Mouse (Mus musculus) 3T3-L1 (cell line): ENCODE data around the gene Atp2b2.
A peak's percentile ranks its signal among the peaks of the same experiment; 100 is the strongest.

Source experiments
- DNase-seq: peaks from one replicate; pipeline ENCODE4 v3.0.0-alpha.2; 2015; ENCODE audit warnings: low read depth, low spot score

The Atp2b2 gene

DNA sequence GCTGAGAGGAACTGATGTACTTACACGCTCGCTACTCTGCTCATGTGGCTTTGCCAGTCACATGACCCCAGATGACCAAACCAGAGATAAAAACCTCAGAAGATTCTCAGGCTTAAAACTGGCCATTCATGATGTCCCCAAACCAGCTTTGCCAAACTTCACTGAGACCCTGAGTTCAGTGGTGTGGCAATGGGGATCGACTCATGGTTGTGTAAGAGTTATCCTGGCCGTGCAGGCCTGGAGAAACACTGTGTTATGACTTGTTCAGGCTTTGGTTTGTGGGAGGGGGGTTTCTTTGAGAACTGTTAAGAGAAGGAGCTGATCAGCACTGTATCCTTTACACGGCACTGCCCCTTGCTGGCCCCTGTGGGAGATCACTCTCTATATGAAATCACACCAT, 250.0 kb downstream of the Atp2b2 start:
- DNase-seq: no peak

DNA sequence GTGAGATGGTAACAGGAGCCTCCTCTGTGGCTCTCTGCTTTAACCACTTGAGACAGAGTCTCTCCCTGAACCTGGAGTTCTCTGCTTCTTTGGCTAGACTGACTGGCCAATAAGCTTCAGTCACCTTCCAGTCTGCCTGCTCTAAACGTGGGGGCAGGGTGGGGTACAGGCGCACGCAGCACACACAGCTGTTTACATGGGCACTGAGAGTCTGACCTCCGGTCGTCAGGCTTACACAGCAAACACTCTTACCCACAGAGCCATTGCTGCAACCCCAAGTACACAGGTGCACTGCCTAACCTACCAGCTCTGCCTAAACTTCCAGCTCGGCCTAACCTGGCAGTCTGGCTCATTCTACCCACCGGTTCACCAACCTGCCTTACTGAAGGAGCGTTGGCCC, 251.4 kb downstream of the Atp2b2 start:
- no peak for DNase-seq

DNA sequence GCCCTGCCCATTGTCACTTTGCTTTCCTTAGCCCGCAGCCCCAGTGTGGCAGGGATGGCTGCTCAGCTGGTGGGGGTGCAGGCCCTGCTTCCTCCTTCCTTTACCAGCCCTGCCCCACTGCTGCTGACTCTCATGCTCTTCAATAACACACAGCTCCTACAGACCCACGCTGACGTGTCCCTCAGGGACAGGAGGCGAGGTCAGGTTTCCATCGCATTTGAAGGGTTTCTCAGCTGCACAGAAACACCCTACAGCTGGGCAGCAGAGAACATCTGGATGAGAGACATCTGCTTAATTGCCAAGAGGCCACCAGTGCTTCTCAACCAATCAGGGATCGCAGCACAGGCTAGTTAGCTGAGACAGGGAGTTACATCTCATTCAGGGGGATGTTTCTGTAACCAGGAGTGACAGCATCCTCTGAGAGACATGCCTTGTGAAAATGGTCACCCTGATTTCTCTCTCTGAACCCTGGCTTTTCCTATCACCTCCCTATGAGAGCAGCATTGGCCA, 254.9 kb downstream of the Atp2b2 start:
- no peak for DNase-seq

DNA sequence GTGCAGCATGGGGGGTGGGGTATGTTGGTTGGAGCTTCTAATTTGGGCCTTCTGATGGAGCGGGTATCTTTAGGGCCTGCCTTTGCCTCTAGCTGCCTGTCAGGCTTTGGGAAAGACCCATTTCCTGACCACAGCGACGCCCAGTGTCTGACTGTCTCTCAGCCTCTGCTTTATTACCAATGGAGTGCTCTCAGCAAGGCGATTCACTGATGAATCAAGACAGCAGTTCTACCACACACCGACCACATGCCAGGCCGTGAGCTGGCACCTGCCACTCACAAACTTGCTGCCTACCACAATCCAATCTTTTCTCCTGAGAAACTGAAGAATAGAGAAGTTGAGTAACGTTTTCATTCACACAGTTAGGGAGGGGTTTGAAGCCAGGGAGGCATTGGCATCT, 256.8 kb downstream of the Atp2b2 start:
- no peak for DNase-seq

DNA sequence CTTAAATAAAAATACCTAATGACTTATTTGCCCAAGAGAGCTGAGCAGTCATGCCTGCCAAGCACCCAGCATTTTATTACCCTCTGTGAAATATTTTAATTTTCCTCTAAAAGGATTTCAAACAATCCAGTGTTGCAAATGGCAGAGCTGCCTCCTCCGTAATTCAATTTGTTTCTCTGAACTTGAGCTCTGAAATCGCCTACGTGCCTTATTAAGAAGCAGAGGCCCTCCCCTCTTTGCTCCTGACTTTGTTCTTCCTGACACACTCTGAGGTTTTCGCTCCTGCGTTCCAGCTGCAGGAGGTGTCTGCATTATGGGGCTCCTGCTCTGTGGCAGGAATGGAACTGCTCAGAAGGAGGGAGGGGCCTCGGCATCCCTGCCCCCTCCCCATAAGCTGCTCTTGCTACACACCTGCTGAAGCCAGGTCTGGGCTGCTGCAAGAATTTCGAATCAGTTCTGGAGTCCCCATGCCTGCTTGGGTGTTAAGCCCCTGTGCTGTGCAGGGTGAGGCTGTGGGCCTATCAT, 264.1 kb downstream of the Atp2b2 start:
- DNase-seq: no peak

DNA sequence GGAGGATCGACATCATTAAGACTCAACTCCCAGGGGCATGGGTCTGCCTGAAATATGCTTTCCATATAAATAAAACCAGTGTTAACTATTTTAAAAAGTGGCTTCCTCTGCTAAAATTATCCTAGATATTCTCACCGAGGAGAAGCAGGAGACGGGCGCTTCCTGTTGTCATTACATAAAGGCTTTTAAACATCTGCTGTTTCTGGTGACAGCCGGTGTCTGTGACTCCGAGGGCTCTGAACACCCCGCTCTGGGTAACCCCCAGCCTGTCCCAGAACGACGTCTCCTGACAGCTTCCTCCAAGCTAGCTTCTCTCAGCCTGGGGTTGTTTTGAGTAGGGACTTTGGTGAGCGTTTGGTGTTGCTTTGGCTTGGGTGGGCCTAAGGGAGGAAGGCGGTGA, 273.6 kb downstream of the Atp2b2 start:
- no peak for DNase-seq

DNA sequence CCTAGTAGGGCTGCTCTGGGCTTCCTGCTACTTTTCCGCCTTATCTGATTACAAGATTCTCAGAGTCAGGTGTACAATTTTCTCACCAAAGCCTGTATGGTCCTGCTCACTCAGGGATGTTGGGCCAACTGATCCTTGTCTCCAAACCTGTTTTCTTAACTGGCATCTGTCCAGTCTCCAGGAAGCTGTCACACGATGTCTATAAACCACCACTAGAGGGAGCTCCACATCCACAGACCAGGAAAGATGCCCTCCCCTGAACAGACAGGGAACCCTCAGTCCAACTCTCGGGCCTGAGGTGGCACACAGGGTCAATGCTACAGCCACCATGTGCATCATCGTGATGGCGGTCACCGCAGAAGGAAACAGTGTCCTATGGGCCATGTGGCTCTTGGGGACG, 280.8 kb downstream of the Atp2b2 start:
- DNase-seq: peak; percentile 90

DNA sequence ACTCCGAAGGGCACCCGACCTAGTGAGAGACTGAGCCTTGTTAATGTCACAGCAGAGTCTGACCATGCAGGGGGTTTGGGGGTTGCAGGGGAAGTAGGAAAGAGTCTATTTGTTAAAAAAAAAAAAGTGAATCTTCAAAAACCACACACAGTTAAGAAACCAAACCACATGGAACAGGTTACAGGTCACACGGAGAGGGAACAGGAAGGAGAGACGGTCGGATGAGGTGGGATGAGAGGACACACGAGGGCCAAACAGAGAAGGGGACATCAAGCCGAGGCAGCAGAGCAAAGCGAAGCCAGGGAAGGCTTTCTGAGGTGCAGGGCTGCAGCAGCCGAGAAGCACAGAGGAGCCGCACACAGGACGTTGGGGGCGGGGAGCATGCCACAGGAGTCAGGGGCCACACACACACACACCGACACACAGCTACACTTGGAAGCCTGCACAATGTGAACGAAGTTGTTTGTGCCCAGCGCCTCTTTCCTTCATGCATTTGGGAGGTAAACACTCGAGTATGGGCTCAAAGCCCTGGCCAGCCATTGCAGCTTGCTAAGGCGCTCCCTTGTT, 293.2 kb downstream of the Atp2b2 start:
- DNase-seq: no peak

DNA sequence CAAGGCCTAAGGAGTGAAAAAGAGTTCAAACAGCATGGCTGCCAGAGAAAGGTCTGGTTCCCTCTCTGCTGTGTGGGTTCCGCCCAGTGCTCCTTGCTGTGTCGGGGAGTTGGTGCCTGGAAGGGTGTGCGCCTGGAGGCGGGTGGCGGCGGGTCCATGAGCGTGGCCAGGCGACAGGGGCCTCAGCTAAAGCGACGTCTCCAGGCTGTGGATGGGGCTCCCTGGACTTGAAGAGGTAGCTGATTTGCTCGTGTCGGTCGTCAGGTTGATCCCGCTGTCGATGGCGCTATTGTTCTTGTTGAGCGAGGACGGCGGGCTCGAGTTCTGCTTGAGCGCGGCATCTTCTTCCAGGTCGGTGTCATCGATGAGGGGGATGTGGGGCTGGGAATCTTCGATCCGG, 294.1 kb downstream of the Atp2b2 start:
- no peak for DNase-seq

DNA sequence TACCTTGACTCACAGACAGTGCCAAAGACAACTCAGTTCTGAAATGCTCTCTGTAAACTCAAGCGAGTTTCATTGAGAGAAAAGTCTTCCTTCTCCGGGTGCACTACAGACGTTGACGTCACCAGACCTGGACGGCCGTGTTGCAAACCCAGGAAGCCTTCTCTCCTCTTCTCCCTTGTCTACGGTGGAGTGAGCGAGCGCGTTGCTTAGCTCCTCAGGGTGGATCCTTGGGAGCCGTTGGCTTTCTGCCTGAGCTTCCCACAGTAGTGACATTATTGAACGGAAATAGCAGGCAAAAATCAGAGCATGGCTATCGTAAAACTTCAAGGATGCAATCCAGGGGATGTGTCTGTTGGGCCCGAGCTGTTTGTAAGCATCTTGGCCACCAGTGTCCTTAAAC, 295.1 kb downstream of the Atp2b2 start:
- DNase-seq: no peak

DNA sequence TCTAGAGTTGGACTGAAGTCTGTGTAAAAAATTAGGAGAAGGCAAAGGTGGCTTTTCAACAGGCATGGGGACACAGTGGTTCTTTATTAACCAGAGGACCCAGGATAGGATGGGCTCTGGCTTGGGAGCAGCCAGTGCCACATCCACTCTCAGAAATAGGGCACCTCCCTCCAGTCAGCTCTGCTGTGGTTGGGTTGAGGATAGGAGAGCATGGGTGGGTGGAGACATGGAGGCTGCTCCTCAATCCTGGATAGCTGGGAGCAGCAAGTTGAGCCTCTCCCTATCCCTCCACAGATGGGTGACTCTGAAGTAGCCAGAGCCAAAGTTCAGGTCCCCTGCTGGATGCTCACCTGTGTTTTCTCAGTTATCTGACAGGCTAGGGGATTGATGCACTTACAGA, 297.3 kb downstream of the Atp2b2 start:
- DNase-seq: no peak

DNA sequence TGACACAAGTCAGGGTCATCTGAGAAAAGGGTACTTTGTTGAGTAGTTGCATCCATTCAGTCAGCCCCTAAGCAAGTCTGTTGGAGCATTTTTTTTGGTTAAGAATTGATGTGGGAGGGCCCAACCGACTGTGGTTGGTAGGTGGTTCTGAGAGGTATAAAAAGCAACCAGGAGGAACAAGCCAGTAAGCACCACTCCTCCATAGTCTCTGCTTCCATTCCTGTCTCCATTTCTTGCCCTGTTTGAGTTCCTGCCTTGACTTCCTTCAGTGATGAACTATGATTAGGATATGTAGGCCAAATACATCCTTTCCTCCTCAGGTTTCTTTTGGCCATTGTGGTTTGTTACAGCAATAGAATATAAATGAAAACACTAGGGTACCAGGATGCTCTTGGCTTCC, 299.3 kb downstream of the Atp2b2 start:
- DNase-seq: no peak

DNA sequence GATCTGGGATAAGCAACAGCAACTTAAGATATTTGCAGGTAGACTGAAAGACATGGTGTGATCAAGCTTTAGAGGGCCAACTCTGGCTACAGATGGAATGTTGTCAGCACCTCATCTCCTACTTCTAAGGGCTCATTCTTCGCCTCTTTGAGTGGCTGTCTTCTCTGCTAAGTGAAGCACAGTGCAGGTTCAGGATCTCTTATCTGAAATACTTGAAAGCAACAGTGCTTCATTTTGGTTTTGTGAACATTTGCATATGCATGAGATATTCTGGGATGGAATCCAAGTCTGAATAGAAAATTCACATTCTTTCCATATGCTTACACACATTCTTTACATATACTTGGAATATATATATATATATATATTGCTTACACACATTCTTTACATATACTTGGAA, 300.1 kb downstream of the Atp2b2 start:
- no peak for DNase-seq

DNA sequence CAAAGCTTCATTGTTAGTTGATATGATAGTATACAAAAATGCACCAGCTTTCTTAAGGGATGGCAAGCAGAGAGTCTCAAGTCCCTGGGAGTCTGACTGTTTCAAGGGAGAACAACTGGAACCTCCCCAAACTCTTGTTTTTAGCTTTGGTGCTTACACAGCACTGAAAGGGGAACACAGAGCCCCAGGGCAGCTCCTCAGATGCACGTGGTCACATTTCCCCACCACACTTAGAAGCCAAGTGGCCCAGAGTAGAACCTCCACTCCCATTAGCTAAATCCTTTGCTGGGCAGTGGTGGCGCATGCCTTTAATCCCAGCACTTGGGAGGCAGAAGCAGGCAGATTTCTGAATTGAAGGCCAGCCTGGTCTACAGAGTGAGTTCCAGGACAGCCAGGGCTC, 301.0 kb downstream of the Atp2b2 start:
- DNase-seq: no peak

DNA sequence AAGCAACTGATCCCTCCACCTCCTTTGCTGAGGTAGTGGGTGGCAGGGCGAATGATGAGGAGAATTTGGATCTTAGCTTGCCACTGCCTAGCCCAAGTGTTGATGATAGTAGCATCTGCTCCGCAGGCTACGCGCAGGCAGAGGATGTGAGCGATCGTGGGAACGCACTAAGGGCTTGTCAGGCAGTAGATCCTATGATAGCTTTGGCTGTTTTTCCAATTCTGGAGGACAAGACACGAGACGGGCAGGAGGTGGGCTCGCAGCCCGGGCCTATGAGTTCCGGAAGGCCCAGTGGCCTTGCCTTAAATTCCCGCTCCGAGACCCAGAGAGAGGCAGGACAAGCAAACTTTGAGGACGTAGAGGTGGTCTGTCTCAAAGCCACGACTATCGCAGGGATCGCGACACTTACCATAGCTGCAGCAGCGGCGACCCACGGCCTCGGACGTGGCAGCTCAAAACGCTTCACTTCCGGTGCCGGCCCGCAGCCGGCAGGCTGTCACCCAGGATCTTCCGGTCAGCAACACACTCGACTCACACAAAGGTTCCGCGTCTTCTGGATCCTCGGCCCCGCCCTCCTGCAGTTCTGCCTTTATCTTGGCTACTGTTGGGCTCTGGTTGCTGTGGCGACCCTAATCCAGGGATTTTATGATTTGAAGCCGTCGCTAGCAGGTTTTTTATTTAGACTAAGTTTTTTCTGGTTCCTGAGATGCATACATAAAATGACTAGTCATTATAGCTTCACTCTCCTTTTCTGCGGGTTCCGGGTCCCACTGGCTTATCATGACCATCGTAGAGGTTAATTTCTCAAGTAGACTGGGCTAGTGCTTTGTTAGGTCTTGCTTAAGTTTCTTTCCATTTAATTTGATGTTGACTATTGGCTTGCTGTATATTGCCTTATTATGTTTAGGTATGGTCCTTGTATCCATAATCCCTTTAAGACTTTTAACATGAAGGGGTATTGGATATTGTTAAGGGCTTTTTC, 301.9 kb downstream of the Atp2b2 start, which contains the start of gene Sec13:
TSS of gene Sec13 (minus strand) at position 508 of the 982 bp plus-strand sequence.
- DNase-seq: peak; percentile 94

DNA sequence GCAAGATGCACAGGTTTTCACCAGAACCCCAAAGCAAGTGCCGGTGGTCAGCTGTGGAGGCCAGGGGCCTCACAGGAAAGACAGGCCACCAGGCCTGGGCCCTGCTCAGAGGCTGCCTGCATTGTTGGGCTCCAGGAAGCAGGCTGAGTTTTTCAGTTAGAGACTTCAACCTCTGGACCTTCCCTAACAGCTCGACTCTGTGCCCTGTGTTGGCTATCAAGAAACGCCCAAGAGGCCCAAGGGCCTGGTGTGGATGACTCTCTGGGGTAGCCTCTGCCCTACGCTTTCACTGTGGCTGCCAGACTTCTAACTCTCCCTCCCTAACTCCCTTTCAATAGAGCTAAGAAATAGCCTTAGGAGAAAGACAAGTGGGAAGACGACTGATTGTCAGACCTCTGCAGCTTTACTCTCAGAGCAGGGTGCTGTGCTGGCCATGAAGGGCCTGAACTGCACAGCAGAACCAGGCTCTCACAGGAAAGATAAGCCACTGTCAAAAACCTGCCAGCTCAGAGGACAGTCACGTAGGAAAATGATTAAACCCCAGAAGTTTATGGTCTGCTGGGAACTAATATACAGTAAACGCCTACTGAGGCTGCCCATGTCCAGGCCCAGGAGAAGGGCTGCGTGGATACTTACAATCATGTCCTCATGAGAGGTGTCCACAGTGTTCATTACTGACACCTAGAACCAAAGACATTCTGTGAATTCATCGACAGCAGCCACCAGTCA, 304.9 kb downstream of the Atp2b2 start:
- DNase-seq: no peak

DNA sequence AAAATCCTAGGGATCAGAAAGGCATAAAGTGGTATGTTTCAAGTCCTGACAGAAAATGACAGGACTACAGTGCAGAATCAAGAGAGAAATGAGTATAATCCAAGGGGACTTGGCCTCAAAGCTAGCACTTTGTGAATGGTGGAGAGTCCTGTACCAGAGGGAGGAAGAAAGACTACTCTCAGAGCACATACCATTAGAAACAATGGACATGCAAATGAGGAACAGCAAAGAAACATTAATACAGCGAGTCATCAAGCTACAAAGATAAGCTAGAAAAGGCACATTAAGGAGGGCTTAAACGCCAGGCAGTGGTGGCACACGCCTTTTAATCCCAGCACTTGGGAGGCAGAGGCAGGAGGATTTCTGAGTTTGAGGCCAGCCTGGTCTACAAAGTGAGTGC, 311.1 kb downstream of the Atp2b2 start:
- DNase-seq: no peak

DNA sequence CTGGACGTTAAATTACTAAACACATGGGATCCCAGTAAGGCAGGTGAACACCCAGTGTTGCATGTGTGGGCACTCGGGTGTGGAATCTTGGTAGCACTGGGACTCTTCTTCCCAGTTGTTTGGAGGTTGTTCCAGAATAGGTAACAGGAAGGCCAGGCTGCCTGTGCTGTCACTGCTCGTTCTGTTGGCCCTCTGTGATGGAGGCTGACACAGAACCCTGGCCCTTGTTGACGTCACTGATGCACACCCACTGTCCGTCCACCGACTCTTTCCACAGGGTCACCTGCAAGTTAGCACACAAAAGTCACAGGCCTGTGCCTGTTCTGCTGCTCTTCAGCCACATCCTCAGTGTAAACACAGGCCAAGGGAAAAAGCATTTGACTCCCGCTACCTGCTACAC, 314.2 kb downstream of the Atp2b2 start:
- no peak for DNase-seq

DNA sequence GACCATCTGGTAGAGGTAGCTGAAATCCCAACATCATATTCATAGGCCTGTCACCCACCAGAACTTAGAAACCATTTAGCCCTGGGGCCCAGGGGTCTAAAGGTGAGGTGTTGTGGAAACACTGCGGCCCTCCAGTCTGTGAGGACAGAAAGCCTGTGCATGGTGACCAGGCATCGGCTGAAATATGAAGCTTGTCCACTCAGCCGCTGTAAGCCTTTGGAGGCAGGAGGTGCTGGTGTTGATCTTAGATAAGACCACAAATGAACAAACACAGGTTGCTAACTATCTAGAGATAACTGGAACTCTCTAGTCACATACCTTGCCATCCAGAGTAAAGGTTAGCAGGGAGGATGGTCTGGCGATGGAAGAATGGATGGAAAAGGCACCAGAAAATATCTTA, 321.4 kb downstream of the Atp2b2 start:
- DNase-seq: no peak

DNA sequence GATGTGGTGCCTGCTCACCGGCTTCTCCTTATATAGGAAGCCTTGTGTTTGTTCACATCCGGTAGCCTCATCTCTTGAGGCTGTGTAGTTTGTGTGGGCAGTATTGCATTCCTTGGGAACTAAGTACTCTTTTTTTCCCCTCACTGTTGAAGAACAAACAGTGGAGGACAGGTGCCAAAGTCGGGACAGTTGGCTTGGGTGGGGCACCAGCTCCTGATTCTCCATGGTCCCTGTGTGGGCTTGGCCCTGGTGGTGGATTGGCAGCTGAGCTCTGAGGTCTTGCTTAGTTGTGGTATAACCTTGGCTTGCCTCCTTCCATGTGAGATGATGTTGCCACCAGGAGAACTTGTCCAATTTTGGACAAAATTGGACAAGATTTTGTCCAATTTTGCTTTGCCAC, 322.5 kb downstream of the Atp2b2 start, which contains the start of gene Ghrl:
TSS of gene Ghrl (minus strand) at position 3 of the 400 bp plus-strand sequence.
- DNase-seq: no peak

DNA sequence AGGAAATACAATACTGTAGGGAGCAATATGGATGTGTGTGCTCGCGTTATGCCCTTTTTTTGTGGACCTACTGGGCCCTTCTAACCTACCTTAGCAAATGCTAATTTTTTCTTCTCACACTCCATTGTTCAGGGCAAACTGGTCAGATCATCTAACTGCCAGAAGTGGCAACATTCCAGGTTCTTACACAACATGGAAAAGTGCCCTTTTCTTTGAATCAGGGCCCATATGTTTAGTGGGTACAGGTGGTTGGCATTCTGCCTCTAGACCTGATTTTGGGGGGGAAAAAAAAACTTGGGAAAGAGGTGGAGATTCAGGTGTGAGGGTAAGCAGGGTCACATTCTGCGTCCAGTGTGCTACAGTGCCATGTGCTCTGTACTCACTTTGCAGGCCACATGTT, 324.9 kb downstream of the Atp2b2 start:
- no peak for DNase-seq

DNA sequence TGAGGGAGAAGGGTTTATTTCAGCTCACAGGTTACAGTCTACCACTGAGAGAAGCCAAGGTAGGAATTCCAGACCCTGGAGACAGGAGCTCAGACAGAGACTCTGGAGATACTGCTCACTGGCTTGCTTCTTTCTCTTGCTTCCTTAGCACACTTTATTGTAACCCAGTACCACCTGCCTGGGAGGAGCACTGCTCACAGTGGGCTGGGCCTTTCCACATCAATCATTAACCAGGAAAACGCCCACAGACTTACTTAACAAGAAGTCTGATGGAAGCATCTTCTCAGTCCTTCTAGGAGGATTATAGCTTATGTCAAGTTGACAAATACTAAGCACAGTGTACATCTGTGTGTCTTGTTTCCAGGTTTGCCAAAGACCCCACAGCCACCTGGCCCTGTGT, 327.6 kb downstream of the Atp2b2 start:
- DNase-seq: no peak
